ENCODE assay signal across 8 mouse cellular contexts in the genomic region with DNA sequence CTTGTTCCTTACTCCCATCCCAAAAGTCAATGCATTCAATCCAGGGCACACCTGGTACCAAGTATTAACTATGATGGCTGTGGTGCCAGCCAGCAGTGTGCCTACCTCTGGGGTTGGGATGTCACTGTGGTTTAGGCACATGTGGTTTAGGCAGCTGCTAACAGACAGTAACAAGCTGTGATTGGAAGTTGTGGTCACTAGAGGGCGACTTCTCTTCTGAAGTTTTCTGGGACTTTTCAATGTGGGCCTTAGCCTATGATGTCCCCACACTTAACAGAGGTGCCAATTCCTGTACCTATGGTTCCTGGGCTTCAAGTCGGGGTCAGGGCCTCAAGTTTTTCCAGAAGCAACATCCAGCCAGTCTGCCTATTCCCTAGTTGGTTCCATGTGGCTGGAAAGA. TPM values are rescaled to one million over a fixed set of nuclear protein-coding genes. Genes with fewer than 3 reads are reported as not detected.
A peak's percentile ranks its signal among the peaks of the same experiment; 100 is the strongest.
DNase-seq lines count a peak whose midpoint lies in the region; ATAC-seq and TF ChIP-seq lines count a peak whose summit lies in the region.
"Had no signal": no experiment of that assay in that cellular context is flagged by ENCODE, and none has a peak within 500 bp of the region (broad histone marks: within the 10 kb centered on the region; RNA-seq: fewer than 3 reads in every experiment).

No protein-coding gene starts in this region.

- peaks cover 27% of the 10 kb centered on the region for H3K4me1 ChIP-seq in hindbrain, embryonic 10.5 days (replicated peaks)
- H3K4me1 ChIP-seq in hindbrain, embryonic 16.5 days (ENCODE audit: control insufficient read depth, insufficient read depth, low read depth, low read length) = peaks cover 5% of the 10 kb centered on the region; the same call in 1 of the 2 replicates
- peaks cover 15% of the 10 kb centered on the region; the same call in 1 of the 2 replicates for H3K4me1 ChIP-seq in lung, embryonic 14.5 days (ENCODE audit: insufficient read depth)
- H3K4me1 ChIP-seq in thymus, adult 2 months (replicated peaks; ENCODE audit: control insufficient read depth, insufficient read depth, low read length) = 0 out of 2 replicates have a peak, but pooled peaks cover 3% of the 10 kb centered on the region

- no peak overlapping the region for H3K9ac ChIP-seq in hindbrain, embryonic 16.5 days (ENCODE audit: low read depth, low read length)
- no peak overlapping the region for H3K9ac ChIP-seq in lung, embryonic 14.5 days
- H3K9ac ChIP-seq: limb, embryonic 15.5 days had no signal

- no peak for ATAC-seq in hindbrain, embryonic 16.5 days
- no peak for ATAC-seq in lung, embryonic 14.5 days (ENCODE audit: insufficient read depth)

- peak; percentile 46 for DNase-seq in hindbrain, embryonic 10.5 days (ENCODE audit: low spot score)
- DNase-seq in B cell, adult 2 months = peak; percentile 40 to 49
- DNase-seq in ES-CJ7 (ENCODE audit: low read depth, low spot score) = peak; percentile 55
- DNase-seq in forelimb bud, embryonic 11.5 days (ENCODE audit: low read depth, low spot score) = peak; percentile 65
- peak; percentile 85 for DNase-seq in lung, embryonic 14.5 days
- peak; percentile 36 for DNase-seq in thymus, adult 2 months

- H3K36me3 ChIP-seq in hindbrain, embryonic 10.5 days = no peaks in the 10 kb centered on the region
- H3K36me3 ChIP-seq in hindbrain, embryonic 16.5 days (ENCODE audit: control insufficient read depth, insufficient read depth, low read length) = no peaks in the 10 kb centered on the region
- no peaks in the 10 kb centered on the region for H3K36me3 ChIP-seq in lung, embryonic 14.5 days (ENCODE audit: insufficient read depth)
- H3K36me3 ChIP-seq in thymus, adult 2 months (ENCODE audit: control insufficient read depth, insufficient read depth, low read length) = no peaks in the 10 kb centered on the region
- H3K36me3 ChIP-seq: limb, embryonic 15.5 days had no signal

- no peak overlapping the region for H3K27ac ChIP-seq in hindbrain, embryonic 10.5 days
- no peak overlapping the region for H3K27ac ChIP-seq in hindbrain, embryonic 16.5 days (ENCODE audit: low read depth, low read length)
- H3K27ac ChIP-seq in lung, embryonic 14.5 days (ENCODE audit: low read depth) = no peak overlapping the region
- no peak overlapping the region for H3K27ac ChIP-seq in thymus, adult 2 months (ENCODE audit: control insufficient read depth, insufficient read depth, low read length)
- H3K27ac ChIP-seq: limb, embryonic 15.5 days had no signal

- H3K4me2 ChIP-seq in hindbrain, embryonic 16.5 days (ENCODE audit: low read length) = no peak overlapping the region
- H3K4me2 ChIP-seq in lung, embryonic 14.5 days = no peak overlapping the region
- H3K4me2 ChIP-seq: limb, embryonic 15.5 days had no signal

- WGBS in hindbrain, embryonic 10.5 days = 8% methylated on average over 2 of the region's 2 CpGs
- WGBS in hindbrain, embryonic 16.5 days = 16% methylated on average over 2 of the region's 2 CpGs
- WGBS in lung, embryonic 14.5 days = 2% methylated on average over 2 of the region's 2 CpGs
- WGBS in thymus, adult 2 months = 11% methylated on average over 2 of the region's 2 CpGs

- H3K27me3 ChIP-seq in hindbrain, embryonic 10.5 days (ENCODE audit: insufficient read depth, poor library complexity, severe bottlenecking) = peaks cover 18% of the 10 kb centered on the region
- 0 out of 2 replicates have a peak, but pooled peaks cover 2% of the 10 kb centered on the region for H3K27me3 ChIP-seq in hindbrain, embryonic 16.5 days (replicated peaks; ENCODE audit: control insufficient read depth, insufficient read depth, low read length)
- no peaks in the 10 kb centered on the region for H3K27me3 ChIP-seq in lung, embryonic 14.5 days (ENCODE audit: insufficient read depth, low read length)
- H3K27me3 ChIP-seq in thymus, adult 2 months (ENCODE audit: control insufficient read depth, insufficient read depth, low read length) = no peaks in the 10 kb centered on the region
- H3K27me3 ChIP-seq: limb, embryonic 15.5 days had no signal

- H3K4me3 ChIP-seq in hindbrain, embryonic 10.5 days = no peak overlapping the region
- H3K4me3 ChIP-seq in hindbrain, embryonic 16.5 days (ENCODE audit: low read length) = no peak overlapping the region
- no peak overlapping the region for H3K4me3 ChIP-seq in lung, embryonic 14.5 days (ENCODE audit: low read depth, low read length)
- H3K4me3 ChIP-seq in thymus, adult 2 months (ENCODE audit: control insufficient read depth, insufficient read depth, low read length) = no peak overlapping the region
- H3K4me3 ChIP-seq: limb, embryonic 15.5 days had no signal

- no peak for TF ChIP-seq POLR2A in thymus, adult 2 months (IDR thresholded peaks at IDR 0.05; ENCODE audit: control insufficient read depth, extremely low read depth, insufficient read depth, low read length, poor library complexity)

- no peaks in the 10 kb centered on the region for H3K9me3 ChIP-seq in hindbrain, embryonic 10.5 days
- no peaks in the 10 kb centered on the region for H3K9me3 ChIP-seq in hindbrain, embryonic 16.5 days (ENCODE audit: control insufficient read depth, low read length)
- H3K9me3 ChIP-seq in lung, embryonic 14.5 days (ENCODE audit: low read depth, low read length) = no peaks in the 10 kb centered on the region
- H3K9me3 ChIP-seq: limb, embryonic 15.5 days had no signal

- TF ChIP-seq CTCF in lung, embryonic 14.5 days (IDR thresholded peaks at IDR 0.05; ENCODE audit: low read depth) = peak; percentile 69
- TF ChIP-seq CTCF in thymus, adult 2 months (IDR thresholded peaks at IDR 0.05; ENCODE audit: borderline replicate concordance, control insufficient read depth, extremely low read depth, insufficient read depth, low read length, poor library complexity) = no peak

RNA-seq across cellular contexts. Expression of a gene that starts 45.0 kb away (rescaled TPM):
- polyA plus RNA-seq in hindbrain, embryonic 10.5 days (2016; fragmentation: Nextera tagmentation; extraction: Ambion mirVana) = 0.98 and 2.3 TPM in 2 replicates
- polyA plus RNA-seq in hindbrain, embryonic 16.5 days (2015; fragmentation: Nextera tagmentation; extraction: Ambion mirVana) = 1.3 and 2.2 TPM in 2 replicates
- polyA plus RNA-seq in lung, embryonic 14.5 days (2014; fragmentation: Nextera tagmentation; extraction: Ambion mirVana) = 5.3 and 6.5 TPM in 2 replicates
- 2.3 and 4.6 TPM in 2 replicates for polyA plus RNA-seq in thymus, adult 2 months (2012; rRNA removed)

RNA-seq across cellular contexts. Expression of a gene that starts 56.7 kb away (rescaled TPM):
- 0.55 and 0.71 TPM in 2 replicates for polyA plus RNA-seq in hindbrain, embryonic 10.5 days (2016; fragmentation: Nextera tagmentation; extraction: Ambion mirVana)
- polyA plus RNA-seq in hindbrain, embryonic 16.5 days (2015; fragmentation: Nextera tagmentation; extraction: Ambion mirVana) = 2.1 and 3.2 TPM in 2 replicates
- polyA plus RNA-seq in lung, embryonic 14.5 days (2014; fragmentation: Nextera tagmentation; extraction: Ambion mirVana) = 4.7 and 5.7 TPM in 2 replicates
- 2.9 and 4.5 TPM in 2 replicates for polyA plus RNA-seq in thymus, adult 2 months (2012; rRNA removed)
